Mouse (Mus musculus) hindbrain, embryonic 10.5 days (tissue): Measurements from ENCODE around the gene Mast4. TPM values are rescaled to one million over a fixed set of nuclear protein-coding genes. Genes with fewer than 3 reads are reported as not detected.
A peak's percentile ranks its signal among the peaks of the same experiment; 100 is the strongest.

Source experiments
- DNase-seq: peaks from one replicate; pipeline ENCODE4 v3.0.0-alpha.2; 2017; ENCODE audit warnings: low spot score
- H3K27ac ChIP-seq: fragments of 300-500 bp; sonication (generic); 2 replicates; pipeline ENCODE4 v1.5.1; 2016; ENCODE audit warnings: mild to moderate bottlenecking, moderate library complexity
- H3K27me3 ChIP-seq: fragments of 300-500 bp; sonication (generic); 2 replicates; pipeline ENCODE4 v1.6.1; 2016; ENCODE audit warnings: mild to moderate bottlenecking; ENCODE audit not compliant: poor library complexity, insufficient read depth, severe bottlenecking
- H3K36me3 ChIP-seq: fragments of 300-500 bp; sonication (generic); 2 replicates; pipeline ENCODE4 v1.6.1; 2016; ENCODE audit warnings: mild to moderate bottlenecking, moderate library complexity
- H3K4me1 ChIP-seq: fragments of 300-500 bp; sonication (generic); replicated peaks from 2 replicates; pipeline ENCODE4 v1.6.1; 2016; ENCODE audit warnings: mild to moderate bottlenecking
- H3K4me3 ChIP-seq: fragments of 300-500 bp; sonication (generic); 2 replicates; pipeline ENCODE4 v1.5.1; 2016; ENCODE audit warnings: mild to moderate bottlenecking, moderate library complexity
- H3K9me3 ChIP-seq: fragments of 300-500 bp; sonication (generic); 2 replicates; pipeline ENCODE4 v1.6.1; 2016; ENCODE audit warnings: mild to moderate bottlenecking, moderate library complexity
- WGBS: fragments of 180-500 bp; shearing (Covaris S2); methylation state at CpG from one replicate; pipeline ENCODE4 v1.1.7; 2016; 5-methylcytosine and 5-hydroxymethylcytosine counted together
- polyA plus RNA-seq: library from polyadenylated mRNA; unstranded; fragments of >200 nt; fragmentation: Nextera tagmentation; extraction: Ambion mirVana; gene quantifications from 2 replicates; pipeline ENCODE4 v1.2.1, GENCODE M21; 2016

Mast4 gene
- polyA plus RNA-seq, 1 experiment from 2014 or later: 19.3 TPM

GRCm38 (mm10) chr13:102774786-102775201 lies 559.5 kb downstream of the Mast4 start:
- H3K4me3 ChIP-seq: no peak overlapping the region
- H3K27ac ChIP-seq: no peak overlapping the region
- no peaks in the 10 kb centered on the region for H3K27me3 ChIP-seq
- peaks cover 53% of the 10 kb centered on the region for H3K36me3 ChIP-seq
- peak; percentile 23 for DNase-seq
- H3K9me3 ChIP-seq: no peaks in the 10 kb centered on the region
- peaks cover 3% of the 10 kb centered on the region; the same call in 1 of the 2 replicates for H3K4me1 ChIP-seq
- WGBS: 62% methylated on average over 7 of the region's 7 CpGs

GRCm38 (mm10) chr13:102773169-102773568 lies 561.1 kb downstream of the Mast4 start:
- Histone ChIP-seq H3K36me3 (peaks cover 42% of the 10 kb centered on the region), H3K27me3 (no peaks in the 10 kb centered on the region), H3K4me1 (peaks cover 3% of the 10 kb centered on the region; the same call in 1 of the 2 replicates), H3K4me3 (no peak overlapping the region), H3K9me3 (no peaks in the 10 kb centered on the region), H3K27ac (no peak overlapping the region)
- no peak for DNase-seq
- WGBS: 91% methylated on average over 9 of the region's 9 CpGs

- Histone ChIP-seq H3K4me3 (no peak overlapping the region), H3K36me3 (peaks cover 48% of the 10 kb centered on the region), H3K4me1 (peaks cover 12% of the 10 kb centered on the region; the same call in 1 of the 2 replicates), H3K27me3 (no peaks in the 10 kb centered on the region), H3K27ac (no peak overlapping the region), H3K9me3 (no peaks in the 10 kb centered on the region)
- no peak for DNase-seq
- WGBS: 93% methylated on average over 8 of the region's 8 CpGs
Observed at GRCm38 (mm10) chr13:102770194-102770593, 564.1 kb downstream of the Mast4 start.

- no peak for DNase-seq
- Histone ChIP-seq H3K9me3 (no peaks in the 10 kb centered on the region), H3K36me3 (peaks cover 53% of the 10 kb centered on the region), H3K4me3 (no peak overlapping the region), H3K27me3 (no peaks in the 10 kb centered on the region), H3K4me1 (peaks cover 22% of the 10 kb centered on the region), H3K27ac (no peak overlapping the region)
- 96% methylated on average over 11 of the region's 11 CpGs for WGBS
Observed at GRCm38 (mm10) chr13:102768512-102768911, 565.8 kb downstream of the Mast4 start.

- no peak overlapping the region for H3K4me3 ChIP-seq
- H3K36me3 ChIP-seq: peaks cover 46% of the 10 kb centered on the region
- DNase-seq: no peak
- 89% methylated on average over 7 of the region's 7 CpGs for WGBS
- no peak overlapping the region for H3K27ac ChIP-seq
- no peaks in the 10 kb centered on the region for H3K9me3 ChIP-seq
- peaks cover 22% of the 10 kb centered on the region for H3K4me1 ChIP-seq
- no peaks in the 10 kb centered on the region for H3K27me3 ChIP-seq
Observed at GRCm38 (mm10) chr13:102767110-102767509, 567.2 kb downstream of the Mast4 start.

- Histone ChIP-seq H3K4me1 (peaks cover 22% of the 10 kb centered on the region), H3K4me3 (no peak overlapping the region), H3K27me3 (no peaks in the 10 kb centered on the region), H3K27ac (no peak overlapping the region; the same call in 1 of the 2 replicates), H3K9me3 (no peaks in the 10 kb centered on the region), H3K36me3 (peaks cover 37% of the 10 kb centered on the region)
- 51% methylated on average over 11 of the region's 11 CpGs for WGBS
- DNase-seq: peak; percentile 23
Observed at GRCm38 (mm10) chr13:102765216-102765615, 569.1 kb downstream of the Mast4 start.

GRCm38 (mm10) chr13:102764218-102764617 lies 570.1 kb downstream of the Mast4 start:
- H3K27ac ChIP-seq: no peak overlapping the region

GRCm38 (mm10) chr13:102762203-102762602 lies 572.1 kb downstream of the Mast4 start:
- Histone ChIP-seq H3K4me3 (no peak overlapping the region), H3K4me1 (peaks cover 22% of the 10 kb centered on the region), H3K27me3 (no peaks in the 10 kb centered on the region), H3K9me3 (no peaks in the 10 kb centered on the region), H3K27ac (no peak overlapping the region), H3K36me3 (peaks cover 54% of the 10 kb centered on the region)
- DNase-seq: no peak
- 89% methylated on average over 10 of the region's 10 CpGs for WGBS

More at GRCm38 (mm10) chr13:102764218-102764617, 570.1 kb downstream of the Mast4 start:
- peaks cover 43% of the 10 kb centered on the region for H3K36me3 ChIP-seq
- WGBS: 77% methylated on average over 1 of the region's 1 CpGs
- H3K4me3 ChIP-seq: no peak overlapping the region
- peaks cover 22% of the 10 kb centered on the region for H3K4me1 ChIP-seq
- no peaks in the 10 kb centered on the region for H3K9me3 ChIP-seq
- DNase-seq: no peak
- no peaks in the 10 kb centered on the region for H3K27me3 ChIP-seq

- Histone ChIP-seq H3K27me3 (no peaks in the 10 kb centered on the region), H3K27ac (no peak overlapping the region), H3K36me3 (peaks cover 60% of the 10 kb centered on the region), H3K4me3 (no peak overlapping the region), H3K4me1 (peaks cover 22% of the 10 kb centered on the region), H3K9me3 (no peaks in the 10 kb centered on the region)
- 94% methylated on average over 9 of the region's 9 CpGs for WGBS
- no peak for DNase-seq
Observed at GRCm38 (mm10) chr13:102761410-102761809, 572.9 kb downstream of the Mast4 start.

GRCm38 (mm10) chr13:102758021-102758420 lies 576.3 kb downstream of the Mast4 start:
- peaks cover 57% of the 10 kb centered on the region for H3K36me3 ChIP-seq
- DNase-seq: no peak
- H3K9me3 ChIP-seq: no peaks in the 10 kb centered on the region
- no peaks in the 10 kb centered on the region for H3K27me3 ChIP-seq
- H3K4me1 ChIP-seq: 0 out of 2 replicates have a peak, but pooled peaks cover 2% of the 10 kb centered on the region
- 94% methylated on average over 6 of the region's 6 CpGs for WGBS
- H3K4me3 ChIP-seq: no peak overlapping the region
- no peak overlapping the region for H3K27ac ChIP-seq

GRCm38 (mm10) chr13:102756071-102756470 lies 578.2 kb downstream of the Mast4 start:
- Histone ChIP-seq H3K9me3 (no peaks in the 10 kb centered on the region), H3K27me3 (no peaks in the 10 kb centered on the region), H3K36me3 (peaks cover 63% of the 10 kb centered on the region), H3K4me3 (no peak overlapping the region), H3K4me1 (0 out of 2 replicates have a peak, but pooled peaks cover 2% of the 10 kb centered on the region), H3K27ac (no peak overlapping the region)
- no peak for DNase-seq
- 95% methylated on average over 8 of the region's 8 CpGs for WGBS

GRCm38 (mm10) chr13:102755124-102755523 lies 579.2 kb downstream of the Mast4 start:
- Histone ChIP-seq H3K4me1 (0 out of 2 replicates have a peak, but pooled peaks cover 2% of the 10 kb centered on the region), H3K27me3 (no peaks in the 10 kb centered on the region), H3K9me3 (no peaks in the 10 kb centered on the region), H3K36me3 (peaks cover 66% of the 10 kb centered on the region), H3K4me3 (no peak overlapping the region), H3K27ac (no peak overlapping the region)
- no peak for DNase-seq
- WGBS: 95% methylated on average over 8 of the region's 8 CpGs

- DNase-seq: no peak
- no peak overlapping the region for H3K4me3 ChIP-seq
- WGBS: 87% methylated on average over 19 of the region's 19 CpGs
- H3K27me3 ChIP-seq: no peaks in the 10 kb centered on the region
- H3K9me3 ChIP-seq: no peaks in the 10 kb centered on the region
- H3K27ac ChIP-seq: no peak overlapping the region
- H3K4me1 ChIP-seq: 0 out of 2 replicates have a peak, but pooled peaks cover 2% of the 10 kb centered on the region
- peaks cover 65% of the 10 kb centered on the region for H3K36me3 ChIP-seq
Observed at GRCm38 (mm10) chr13:102753714-102754556, 580.4 kb downstream of the Mast4 start.
